Mouse (Mus musculus): Measurements from ENCODE around the gene Anapc15-ps.

GRCm38 (mm10) chr10:95709903-95710660 is 36.8 kb upstream of the Anapc15-ps start:
- no peak for TF ChIP-seq POLR2A (IDR thresholded peaks at IDR 0.05; ENCODE audit: insufficient read depth, low read depth, low read length)
- no peak for TF ChIP-seq CTCF (IDR thresholded peaks at IDR 0.05; ENCODE audit: insufficient read depth, low read depth, low read length)
